Mouse (Mus musculus): ENCODE measurements around the gene Pde4d. TPM values are rescaled to one million over a fixed set of nuclear protein-coding genes. Genes with fewer than 3 reads are reported as not detected.

The Pde4d gene
- polyA plus RNA-seq, 1 experiment from 2014 or later, result 14.9 TPM

GRCm38 (mm10) chr13:109500336-109500735, 1050.6 kb downstream of the Pde4d start:
- Histone ChIP-seq H3K27ac (ENCODE audit: low read length) (no peak overlapping the region), H3K36me3 (ENCODE audit: control insufficient read depth, insufficient read depth, low read length) (no peaks in the 10 kb centered on the region), H3K9me3 (ENCODE audit: control insufficient read depth, low read length) (no peaks in the 10 kb centered on the region), H3K4me2 (ENCODE audit: low read depth, low read length) (no peak overlapping the region), H3K9ac (ENCODE audit: low read length) (no peak overlapping the region), H3K27me3 (ENCODE audit: control insufficient read depth, insufficient read depth, low read depth, low read length) (no peaks in the 10 kb centered on the region), H3K4me1 (replicated peaks; ENCODE audit: control insufficient read depth, insufficient read depth, low read length) (no peaks in the 10 kb centered on the region), H3K4me3 (ENCODE audit: low read length) (no peak overlapping the region)
- WGBS, result 77% methylated on average over 9 of the region's 9 CpGs
- no peak for ATAC-seq (ENCODE audit: low read depth)

- Histone ChIP-seq H3K27ac (ENCODE audit: low read length) (no peak overlapping the region), H3K4me1 (replicated peaks; ENCODE audit: control insufficient read depth, insufficient read depth, low read length) (no peaks in the 10 kb centered on the region; the same call in 1 of the 2 replicates), H3K4me3 (ENCODE audit: low read length) (no peak overlapping the region), H3K9ac (ENCODE audit: low read length) (no peak overlapping the region), H3K9me3 (ENCODE audit: control insufficient read depth, low read length) (no peaks in the 10 kb centered on the region), H3K27me3 (ENCODE audit: control insufficient read depth, insufficient read depth, low read depth, low read length) (no peaks in the 10 kb centered on the region), H3K4me2 (ENCODE audit: low read depth, low read length) (no peak overlapping the region), H3K36me3 (ENCODE audit: control insufficient read depth, insufficient read depth, low read length) (no peaks in the 10 kb centered on the region)
- ATAC-seq (ENCODE audit: low read depth), result no peak
- WGBS, result 39% methylated on average over 7 of the region's 7 CpGs
Measured at GRCm38 (mm10) chr13:109502796-109503195, 1053.0 kb downstream of the Pde4d start.

- Histone ChIP-seq H3K4me2 (ENCODE audit: low read depth, low read length) (no peak overlapping the region), H3K27ac (ENCODE audit: low read length) (no peak overlapping the region), H3K4me3 (ENCODE audit: low read length) (no peak overlapping the region), H3K27me3 (ENCODE audit: control insufficient read depth, insufficient read depth, low read depth, low read length) (no peaks in the 10 kb centered on the region), H3K36me3 (ENCODE audit: control insufficient read depth, insufficient read depth, low read length) (no peaks in the 10 kb centered on the region), H3K9me3 (ENCODE audit: control insufficient read depth, low read length) (no peaks in the 10 kb centered on the region), H3K4me1 (replicated peaks; ENCODE audit: control insufficient read depth, insufficient read depth, low read length) (no peaks in the 10 kb centered on the region; the same call in 1 of the 2 replicates), H3K9ac (ENCODE audit: low read length) (no peak overlapping the region)
- peak; percentile 59; the same call in 1 of the 2 replicates for ATAC-seq (ENCODE audit: low read depth)
- 31% methylated on average over 7 of the region's 7 CpGs for WGBS
Measured at GRCm38 (mm10) chr13:109506754-109507153, 1057.0 kb downstream of the Pde4d start.

GRCm38 (mm10) chr13:109508472-109508871, 1058.7 kb downstream of the Pde4d start:
- Histone ChIP-seq H3K27me3 (ENCODE audit: control insufficient read depth, insufficient read depth, low read depth, low read length) (no peaks in the 10 kb centered on the region), H3K9me3 (ENCODE audit: control insufficient read depth, low read length) (no peaks in the 10 kb centered on the region), H3K36me3 (ENCODE audit: control insufficient read depth, insufficient read depth, low read length) (no peaks in the 10 kb centered on the region), H3K4me2 (ENCODE audit: low read depth, low read length) (no peak overlapping the region), H3K27ac (ENCODE audit: low read length) (no peak overlapping the region), H3K4me1 (replicated peaks; ENCODE audit: control insufficient read depth, insufficient read depth, low read length) (no peaks in the 10 kb centered on the region; the same call in 1 of the 2 replicates), H3K4me3 (ENCODE audit: low read length) (no peak overlapping the region), H3K9ac (ENCODE audit: low read length) (no peak overlapping the region)
- WGBS, result 67% methylated on average over 4 of the region's 4 CpGs
- ATAC-seq (ENCODE audit: low read depth), result no peak

- no peak overlapping the region for H3K4me2 ChIP-seq (ENCODE audit: low read depth, low read length)
- H3K4me1 ChIP-seq (replicated peaks; ENCODE audit: control insufficient read depth, insufficient read depth, low read length), result no peaks in the 10 kb centered on the region; the same call in 1 of the 2 replicates
- H3K27ac ChIP-seq (ENCODE audit: low read length), result no peak overlapping the region
- no peak overlapping the region for H3K4me3 ChIP-seq (ENCODE audit: low read length)
- no peaks in the 10 kb centered on the region for H3K9me3 ChIP-seq (ENCODE audit: control insufficient read depth, low read length)
- no peaks in the 10 kb centered on the region for H3K27me3 ChIP-seq (ENCODE audit: control insufficient read depth, insufficient read depth, low read depth, low read length)
- no peaks in the 10 kb centered on the region for H3K36me3 ChIP-seq (ENCODE audit: control insufficient read depth, insufficient read depth, low read length)
- H3K9ac ChIP-seq (ENCODE audit: low read length), result no peak overlapping the region
- ATAC-seq (ENCODE audit: low read depth), result no peak
- WGBS, result 88% methylated on average over 1 of the region's 1 CpGs
Measured at GRCm38 (mm10) chr13:109518194-109518593, 1068.4 kb downstream of the Pde4d start.

- Histone ChIP-seq H3K36me3 (ENCODE audit: control insufficient read depth, insufficient read depth, low read length) (no peaks in the 10 kb centered on the region), H3K9me3 (ENCODE audit: control insufficient read depth, low read length) (no peaks in the 10 kb centered on the region), H3K4me3 (ENCODE audit: low read length) (no peak overlapping the region), H3K27ac (ENCODE audit: low read length) (no peak overlapping the region), H3K4me2 (ENCODE audit: low read depth, low read length) (no peak overlapping the region), H3K4me1 (replicated peaks; ENCODE audit: control insufficient read depth, insufficient read depth, low read length) (no peaks in the 10 kb centered on the region), H3K9ac (ENCODE audit: low read length) (no peak overlapping the region), H3K27me3 (ENCODE audit: control insufficient read depth, insufficient read depth, low read depth, low read length) (no peaks in the 10 kb centered on the region)
- no peak for ATAC-seq (ENCODE audit: low read depth)
- 28% methylated on average over 3 of the region's 3 CpGs for WGBS
Measured at GRCm38 (mm10) chr13:109519485-109519884, 1069.7 kb downstream of the Pde4d start.

- WGBS, result 86% methylated on average over 2 of the region's 2 CpGs
Measured at GRCm38 (mm10) chr13:109519966-109520646, 1070.4 kb downstream of the Pde4d start.

GRCm38 (mm10) chr13:109533838-109534523, 1084.2 kb downstream of the Pde4d start:
- H3K9ac ChIP-seq (ENCODE audit: low read length), result no peak overlapping the region
- H3K4me2 ChIP-seq (ENCODE audit: low read depth, low read length), result no peak overlapping the region
- 68% methylated on average over 3 of the region's 3 CpGs for WGBS
- no peaks in the 10 kb centered on the region for H3K27me3 ChIP-seq (ENCODE audit: control insufficient read depth, insufficient read depth, low read depth, low read length)
- H3K36me3 ChIP-seq (ENCODE audit: control insufficient read depth, insufficient read depth, low read length), result no peaks in the 10 kb centered on the region
- no peaks in the 10 kb centered on the region for H3K9me3 ChIP-seq (ENCODE audit: control insufficient read depth, low read length)
- no peak overlapping the region for H3K4me3 ChIP-seq (ENCODE audit: low read length)
- H3K27ac ChIP-seq (ENCODE audit: low read length), result no peak overlapping the region
- H3K4me1 ChIP-seq (replicated peaks; ENCODE audit: control insufficient read depth, insufficient read depth, low read length), result no peaks in the 10 kb centered on the region
- ATAC-seq (ENCODE audit: low read depth), result no peak

More at GRCm38 (mm10) chr13:109519966-109520646, 1070.4 kb downstream of the Pde4d start:
- Histone ChIP-seq H3K27ac (ENCODE audit: low read length) (no peak overlapping the region), H3K36me3 (ENCODE audit: control insufficient read depth, insufficient read depth, low read length) (no peaks in the 10 kb centered on the region), H3K9ac (ENCODE audit: low read length) (no peak overlapping the region), H3K27me3 (ENCODE audit: control insufficient read depth, insufficient read depth, low read depth, low read length) (no peaks in the 10 kb centered on the region), H3K9me3 (ENCODE audit: control insufficient read depth, low read length) (no peaks in the 10 kb centered on the region), H3K4me2 (ENCODE audit: low read depth, low read length) (no peak overlapping the region), H3K4me1 (replicated peaks; ENCODE audit: control insufficient read depth, insufficient read depth, low read length) (no peaks in the 10 kb centered on the region), H3K4me3 (ENCODE audit: low read length) (no peak overlapping the region)
- no peak for ATAC-seq (ENCODE audit: low read depth)

- ATAC-seq (ENCODE audit: low read depth), result no peak
- H3K4me3 ChIP-seq (ENCODE audit: low read length), result no peak overlapping the region
Measured at GRCm38 (mm10) chr13:109534709-109535284, 1085.0 kb downstream of the Pde4d start.

More at GRCm38 (mm10) chr13:109534709-109535284, 1085.0 kb downstream of the Pde4d start:
- Histone ChIP-seq H3K27me3 (ENCODE audit: control insufficient read depth, insufficient read depth, low read depth, low read length) (no peaks in the 10 kb centered on the region), H3K9ac (ENCODE audit: low read length) (no peak overlapping the region), H3K9me3 (ENCODE audit: control insufficient read depth, low read length) (no peaks in the 10 kb centered on the region), H3K27ac (ENCODE audit: low read length) (no peak overlapping the region), H3K4me2 (ENCODE audit: low read depth, low read length) (no peak overlapping the region), H3K36me3 (ENCODE audit: control insufficient read depth, insufficient read depth, low read length) (no peaks in the 10 kb centered on the region), H3K4me1 (replicated peaks; ENCODE audit: control insufficient read depth, insufficient read depth, low read length) (no peaks in the 10 kb centered on the region)
- 46% methylated on average over 5 of the region's 5 CpGs for WGBS
